Mouse (Mus musculus): ENCODE measurements around the gene Narfl. TPM values are rescaled to one million over a fixed set of nuclear protein-coding genes. Genes with fewer than 3 reads are reported as not detected.
A peak's percentile ranks its signal among the peaks of the same experiment; 100 is the strongest.

Gene Narfl
- total RNA-seq, 4 experiments from 2014 or later = 43.8 to 48.8 (median 46.6) TPM

- DNase-seq (ENCODE audit: low spot score) = no peak
Measured at GRCm38 (mm10) chr17:25762591-25762990, 11.0 kb upstream of the Narfl start.

GRCm38 (mm10) chr17:25765886-25766285 is 7.7 kb upstream of the Narfl start:
- no peak for DNase-seq (ENCODE audit: low spot score)

- DNase-seq (ENCODE audit: low spot score) = no peak
Measured at GRCm38 (mm10) chr17:25769331-25769730, 4.2 kb upstream of the Narfl start.

GRCm38 (mm10) chr17:25775318-25776062 is 1.9 kb downstream of the Narfl start:
- DNase-seq (ENCODE audit: low spot score) = no peak

- DNase-seq (ENCODE audit: low spot score) = no peak
Measured at GRCm38 (mm10) chr17:25777948-25778347, 4.4 kb downstream of the Narfl start.

- DNase-seq (ENCODE audit: low spot score) = no peak
Measured at GRCm38 (mm10) chr17:25781339-25781738, 7.8 kb downstream of the Narfl start.

GRCm38 (mm10) chr17:25783086-25783485 is 9.5 kb downstream of the Narfl start:
- no peak for DNase-seq (ENCODE audit: low spot score)

GRCm38 (mm10) chr17:25783861-25784574 is 10.4 kb downstream of the Narfl start:
- DNase-seq (ENCODE audit: low spot score) = no peak

GRCm38 (mm10) chr17:25785281-25785745 is 11.7 kb downstream of the Narfl start, which contains the start of gene Haghl:
TSS of gene Haghl (minus strand) at chr17:25785673.
- peak; percentile 96 for DNase-seq (ENCODE audit: low spot score)

- no peak for DNase-seq (ENCODE audit: low spot score)
Measured at GRCm38 (mm10) chr17:25786280-25786679, 12.7 kb downstream of the Narfl start, which contains the start of gene Ccdc78. TSS of gene Ccdc78 (plus strand) at chr17:25786580.

GRCm38 (mm10) chr17:25786781-25787504 is 13.4 kb downstream of the Narfl start:
- DNase-seq (ENCODE audit: low spot score) = no peak

- DNase-seq (ENCODE audit: low spot score) = no peak
Measured at GRCm38 (mm10) chr17:25791320-25791842, 17.8 kb downstream of the Narfl start.

- DNase-seq (ENCODE audit: low spot score) = peak; percentile 83
Measured at GRCm38 (mm10) chr17:25791843-25792527, 18.4 kb downstream of the Narfl start.

- peak; percentile 83 for DNase-seq (ENCODE audit: low spot score)
Measured at GRCm38 (mm10) chr17:25792615-25793014, 19.0 kb downstream of the Narfl start, which contains the start of gene Fam173a. TSS of gene Fam173a (minus strand) at chr17:25792901.

GRCm38 (mm10) chr17:25794197-25794596 is 20.6 kb downstream of the Narfl start:
- DNase-seq (ENCODE audit: low spot score) = no peak

GRCm38 (mm10) chr17:25794998-25795397 is 21.4 kb downstream of the Narfl start:
- DNase-seq (ENCODE audit: low spot score) = no peak

- DNase-seq (ENCODE audit: low spot score) = no peak
Measured at GRCm38 (mm10) chr17:25795609-25796092, 22.1 kb downstream of the Narfl start, which contains the start of gene AC134908.4. TSS of gene AC134908.4 (minus strand) at chr17:25795659.

- DNase-seq (ENCODE audit: low spot score) = no peak
Measured at GRCm38 (mm10) chr17:25796211-25796771, 22.7 kb downstream of the Narfl start.

- peak; percentile 89 for DNase-seq (ENCODE audit: low spot score)
Measured at GRCm38 (mm10) chr17:25796951-25797369, 23.4 kb downstream of the Narfl start, which contains the start of gene Metrn. TSS of gene Metrn (minus strand) at chr17:25797136.

- DNase-seq (ENCODE audit: low spot score) = peak; percentile 75
Measured at GRCm38 (mm10) chr17:25801029-25801428, 27.5 kb downstream of the Narfl start.
